Mouse (Mus musculus) lung, adult 2 months (tissue): ENCODE data around the gene Hs3st4.

Experiments
- CTCF ChIP-seq: fragments of 200-500 bp; IDR thresholded peaks from 2 replicates; pipeline ENCODE4 v1.5.1; 2011; ENCODE audit warnings: mild to moderate bottlenecking, low read length, control low read depth; ENCODE audit not compliant: insufficient read depth
- POLR2A ChIP-seq: fragments of 200-500 bp; IDR thresholded peaks from 2 replicates; pipeline ENCODE4 v1.6.1; 2011; ENCODE audit warnings: low read depth, mild to moderate bottlenecking, control low read depth, low read length, borderline replicate concordance; ENCODE audit errors: extremely low read depth

GRCm38 (mm10) chr7:124032236-124032635, 49.6 kb downstream of the Hs3st4 start:
- TF ChIP-seq CTCF (no peak), POLR2A (no peak)
